Mouse (Mus musculus) heart, postnatal 36 days (tissue): ENCODE data around the gene Srcap. TPM values are rescaled to one million over a fixed set of nuclear protein-coding genes. Genes with fewer than 3 reads are reported as not detected.

Experiments
- DNase-seq, 2 experiments: peaks; one replicate each; pipeline ENCODE4 v3.0.0; 2021 to 2022
- intact Hi-C: fragments of 180-260 bp; cut with DNase I; formaldehyde crosslinking; loops from one replicate; pipeline ENCODE4 v1.15.1; 2025
- total RNA-seq, 2 experiments: library from RNA; stranded (reverse); gene quantifications; 2 replicates each; pipeline ENCODE4 v1.2.3; 2021

Srcap gene
- total RNA-seq, 2 experiments from 2014 or later, result 52.1 to 58.8 TPM

DNA sequence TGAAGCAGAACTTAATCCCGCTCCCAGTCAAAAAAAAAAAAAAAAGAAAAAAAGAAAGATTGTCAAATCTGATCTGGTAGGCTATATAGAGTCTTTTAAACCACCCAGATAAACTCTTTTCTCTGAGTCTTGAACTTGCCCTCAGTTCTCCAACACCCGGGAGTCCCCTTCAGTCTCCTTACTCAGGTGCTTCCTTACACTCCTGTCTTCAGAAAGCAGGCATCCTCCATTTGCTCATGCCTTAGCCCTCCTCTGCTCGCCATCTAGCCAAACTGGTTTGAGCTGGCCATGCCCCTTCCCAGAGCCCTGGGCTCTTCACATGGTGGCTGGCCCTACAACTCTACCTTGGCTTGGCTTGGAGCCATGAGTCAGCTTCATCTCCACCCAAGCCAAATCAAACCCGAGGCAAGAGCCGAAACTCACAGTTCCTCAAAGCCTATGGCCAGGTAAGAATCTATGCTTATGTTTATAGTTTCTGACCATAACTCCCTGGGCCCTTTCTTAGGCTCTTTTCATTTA is 49.6 kb downstream of the Srcap start, which contains the start of gene Tmem265:
Gene Tmem265, plus strand, starts transcription at position 51 of the 519 bp plus-strand sequence.
- intact Hi-C loops, result no loop called here
- no peak for DNase-seq

DNA sequence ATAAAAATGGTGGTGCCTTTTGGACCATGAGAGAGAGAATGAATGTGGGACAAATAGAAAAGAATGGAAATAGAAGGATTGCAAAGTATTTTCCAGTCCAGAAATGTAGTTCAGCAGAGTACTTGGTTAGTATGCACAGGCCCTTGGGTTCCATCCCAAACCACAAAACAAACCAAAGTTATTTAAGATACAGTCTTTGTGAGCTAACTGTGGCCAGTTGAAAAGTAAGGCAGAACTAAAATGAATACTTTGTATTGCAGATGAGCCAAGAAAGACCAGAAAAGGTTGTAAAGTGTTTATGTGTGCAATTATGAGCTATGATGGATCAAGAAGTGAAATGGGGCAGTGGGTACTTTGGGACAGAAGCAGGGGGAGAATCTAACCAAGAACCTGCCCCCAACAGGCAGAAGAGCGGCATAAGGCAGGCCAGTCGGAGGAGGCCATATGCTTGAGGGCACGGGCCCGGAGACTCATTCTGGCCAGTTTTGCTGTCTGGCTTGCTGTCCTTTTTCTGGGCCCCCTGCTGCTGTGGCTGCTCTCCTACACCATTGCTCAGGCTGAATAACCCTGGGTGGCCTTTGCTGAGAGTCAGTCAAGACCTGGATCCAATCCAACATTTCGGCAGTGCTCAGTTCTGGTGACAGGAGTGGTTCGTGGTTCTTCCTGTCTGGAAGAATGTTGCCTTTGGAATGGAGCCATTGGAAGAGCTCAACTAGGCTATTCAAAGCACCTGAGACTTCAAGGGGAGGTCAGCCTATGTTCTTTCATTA is 52.8 kb downstream of the Srcap start:
- no peak for DNase-seq
- intact Hi-C loops, result no loop called here

DNA sequence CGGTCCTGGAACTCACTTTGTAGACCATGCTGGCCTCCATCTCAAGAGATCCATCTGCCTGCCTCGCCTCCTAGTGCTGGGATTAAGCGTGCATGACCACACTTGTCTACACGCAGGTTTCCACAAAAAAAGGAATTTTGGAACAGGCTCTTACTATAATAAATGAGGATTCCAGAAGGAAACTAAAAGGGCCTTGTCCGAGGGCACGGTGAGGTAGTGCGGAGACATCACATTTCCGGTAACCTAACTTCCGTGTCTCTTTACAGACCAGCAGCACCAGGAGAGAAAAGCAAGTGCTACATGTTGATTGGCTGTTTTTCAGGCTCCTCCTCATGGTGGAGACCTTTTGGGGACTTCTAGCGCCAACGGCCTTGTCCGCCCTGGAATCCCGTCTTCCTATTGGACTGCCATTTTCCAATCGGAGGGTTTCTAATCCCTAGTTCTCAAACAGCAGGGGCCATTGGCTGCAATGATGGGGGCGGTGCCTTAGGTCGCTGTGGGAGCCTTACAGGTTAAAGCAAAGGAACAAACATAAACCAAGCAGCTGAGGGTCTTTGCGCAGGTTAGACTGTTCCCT is 61.2 kb downstream of the Srcap start, which contains the start of gene Phkg2:
Gene Phkg2, plus strand, starts transcription at position 446 of the 577 bp plus-strand sequence.
- peak; percentile 83 to 87 for DNase-seq
- intact Hi-C loops, result no loop called here

DNA sequence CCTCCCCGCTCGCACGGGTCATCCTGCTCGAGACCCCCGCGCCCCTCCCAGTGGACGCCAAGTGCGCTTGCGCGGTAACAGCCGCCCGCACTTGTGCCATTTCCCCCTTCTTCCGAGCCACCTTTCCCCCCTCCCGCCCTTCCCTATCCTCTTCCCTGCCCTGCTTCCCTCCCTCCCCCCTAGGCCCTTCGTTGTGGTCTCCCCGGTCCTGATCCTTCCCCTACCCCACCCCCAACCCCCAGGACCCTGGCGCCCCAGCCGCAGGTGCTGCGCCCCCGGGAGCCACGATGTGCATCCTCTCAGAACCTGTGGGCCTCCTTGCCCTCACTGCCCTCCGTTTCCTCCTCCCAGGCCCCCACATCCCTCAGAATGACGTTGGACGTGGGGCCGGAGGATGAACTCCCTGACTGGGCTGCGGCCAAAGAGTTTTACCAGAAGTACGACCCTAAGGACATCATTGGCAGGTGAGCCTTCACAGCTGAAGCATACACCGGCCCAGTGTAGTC is 61.8 kb downstream of the Srcap start:
- peak in 1 of 2 experiments; percentile 33 for DNase-seq
- intact Hi-C loops, result no loop called here

DNA sequence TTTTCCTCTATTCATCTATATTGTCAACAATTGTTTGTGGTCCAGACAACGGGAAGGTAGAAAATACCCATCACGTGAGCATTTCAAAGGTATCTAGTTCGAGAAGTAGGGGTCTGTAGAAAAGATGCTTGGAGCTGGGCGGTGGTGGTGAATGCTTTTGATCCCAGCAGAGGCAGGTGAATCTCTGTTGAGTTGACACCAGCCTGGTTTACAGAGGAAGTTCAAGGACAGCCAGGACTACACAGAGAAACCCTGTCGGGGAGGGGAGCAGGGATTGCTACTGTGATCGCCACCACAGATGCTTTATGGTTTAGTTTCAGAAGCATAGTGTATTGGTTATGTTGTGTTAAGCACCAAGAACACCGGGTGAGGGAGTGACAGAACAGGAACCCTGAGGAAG is 62.3 kb downstream of the Srcap start:
- no peak for DNase-seq
- intact Hi-C loops, result no loop called here

DNA sequence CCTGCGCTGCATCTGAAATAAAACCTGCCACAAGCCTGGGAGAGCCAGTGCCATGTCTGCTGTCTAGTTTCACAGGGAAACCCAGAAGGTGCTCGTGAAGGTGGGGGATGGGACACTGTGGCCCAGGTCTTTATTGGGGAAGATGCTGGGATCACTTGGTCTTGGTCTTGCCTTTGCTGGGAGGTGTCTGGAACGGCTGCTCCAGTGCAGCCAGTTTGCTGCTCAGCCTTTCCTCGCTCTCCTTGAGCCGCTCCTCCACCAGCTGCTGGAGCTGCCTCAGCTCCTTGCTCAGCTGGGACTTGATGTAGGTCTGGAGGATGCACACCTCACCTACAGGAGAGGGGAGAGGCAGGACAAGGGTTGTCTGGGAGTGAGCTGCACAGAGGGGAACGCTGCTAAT is 71.5 kb downstream of the Srcap start:
- no peak for DNase-seq
- intact Hi-C loops, result no loop called here

DNA sequence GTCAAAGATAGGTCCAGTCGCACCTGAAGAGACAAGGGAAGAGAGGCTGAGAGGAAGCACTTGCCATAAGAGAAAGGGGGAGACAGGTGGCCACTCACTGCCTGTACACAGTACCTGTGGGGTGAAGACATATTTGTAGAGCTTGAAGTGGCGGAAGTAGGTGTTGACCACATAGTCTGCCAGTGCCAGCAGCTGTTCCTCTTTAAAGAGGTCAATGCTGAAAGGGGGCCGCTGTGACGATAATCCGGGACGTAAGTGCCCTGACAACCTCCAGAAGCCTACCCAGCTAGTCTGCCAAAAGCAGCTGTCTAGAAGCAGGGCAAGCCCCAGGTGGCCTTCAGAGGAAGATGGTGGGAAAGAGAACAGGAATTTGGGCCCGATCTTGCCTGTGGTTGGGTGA is 73.2 kb downstream of the Srcap start:
- intact Hi-C loops, result loop anchor here (5.0 kb wide), 1 partner anchor 182 kb away; the partner anchor contains the start of gene Orai3
- DNase-seq, result no peak

DNA sequence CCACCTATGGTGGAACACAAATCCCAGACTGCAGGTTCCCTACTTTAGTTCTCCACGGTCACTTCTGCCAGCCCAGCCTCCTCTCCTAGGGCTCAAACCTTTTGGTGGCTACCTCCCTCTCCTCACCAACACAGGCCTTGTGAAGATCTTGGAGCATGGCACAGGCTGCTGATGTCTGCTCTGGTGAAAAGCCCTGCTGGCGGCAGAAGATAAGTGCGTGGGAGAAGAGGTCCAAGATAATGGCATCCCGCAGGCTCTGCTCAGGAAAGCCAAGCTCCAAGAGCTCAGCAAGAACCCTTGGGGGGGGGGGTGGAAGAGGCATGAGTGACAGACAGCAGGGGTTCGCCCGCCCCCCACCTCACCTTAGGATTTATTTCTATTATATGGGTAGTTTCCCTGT is 74.4 kb downstream of the Srcap start:
- intact Hi-C loops, result loop anchor here (5.0 kb wide), 1 partner anchor 181 kb away; the partner anchor contains the start of gene Orai3
- DNase-seq, result no peak

DNA sequence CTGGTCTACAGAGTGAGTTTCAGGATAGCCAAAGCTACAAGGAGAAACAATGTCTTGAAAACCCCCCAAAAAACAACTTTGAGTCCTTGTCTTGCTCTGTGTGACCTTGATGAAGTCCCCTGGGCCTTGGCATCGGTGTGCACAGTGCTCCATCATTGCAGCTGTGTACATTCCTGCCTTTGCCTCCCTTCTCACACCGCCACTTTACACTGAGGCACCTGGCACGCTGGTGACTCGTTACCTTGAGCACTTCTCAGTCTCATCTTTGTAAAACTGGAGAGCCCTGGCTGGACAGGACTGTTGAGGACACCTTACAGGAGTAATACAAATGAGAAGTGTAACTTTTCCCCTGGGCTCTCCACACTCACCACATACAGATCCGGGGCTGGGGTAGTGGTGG is 75.4 kb downstream of the Srcap start:
- intact Hi-C loops, result loop anchor here (5.0 kb wide), 1 partner anchor 180 kb away; the partner anchor contains the start of gene Orai3
- no peak for DNase-seq

DNA sequence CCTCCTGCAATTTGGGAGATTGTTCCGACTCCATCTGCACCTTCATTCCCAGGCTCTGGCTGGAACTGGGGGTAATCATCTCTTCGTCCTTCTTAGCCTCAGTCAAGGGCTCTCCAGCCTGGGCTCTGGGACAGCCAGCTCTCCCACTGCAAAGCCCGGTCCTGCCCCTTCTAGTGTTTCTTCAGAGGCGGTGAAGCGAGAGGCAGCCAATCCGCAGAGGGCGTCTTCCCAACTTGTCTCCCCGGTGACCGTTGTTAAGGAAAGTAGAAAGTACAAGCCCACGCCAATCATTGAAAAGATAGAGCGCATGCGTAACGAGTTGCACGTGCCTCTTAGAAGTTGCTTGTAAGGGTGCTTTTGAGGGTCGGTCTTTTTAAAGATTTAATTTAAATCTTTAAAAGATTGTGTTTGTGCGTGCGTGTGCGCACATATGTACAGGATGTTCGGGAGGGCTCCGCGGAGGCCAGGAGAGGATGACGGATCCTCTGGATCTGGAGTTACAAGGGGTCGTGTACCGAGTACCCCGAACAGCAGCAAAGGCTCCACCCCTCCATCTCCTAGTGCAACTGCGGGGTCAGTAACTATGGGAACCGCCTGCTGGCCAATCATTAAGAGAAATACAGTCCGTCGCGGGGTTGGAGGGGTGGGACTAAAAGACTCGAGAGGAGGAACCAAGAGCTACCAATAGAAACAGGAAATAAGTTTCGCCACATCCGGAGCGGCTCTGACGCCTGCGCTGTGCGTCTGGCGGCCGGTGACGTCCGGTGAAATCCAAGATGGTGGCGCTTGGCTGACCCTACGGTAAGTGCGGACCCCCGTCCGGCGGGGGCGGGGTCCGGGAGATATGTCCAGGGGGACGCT is 76.5 kb downstream of the Srcap start, which contains the start of the genes Ccdc189 and Rnf40:
Gene Ccdc189, minus strand, starts transcription at position 585 of the 861 bp plus-strand sequence.
Gene Rnf40, plus strand, starts transcription at position 757 of the 861 bp plus-strand sequence.
- peak; percentile 87 to 91 for DNase-seq
- intact Hi-C loops, result loop anchor here (5.0 kb wide), 1 partner anchor 179 kb away; the partner anchor contains the start of gene Orai3

DNA sequence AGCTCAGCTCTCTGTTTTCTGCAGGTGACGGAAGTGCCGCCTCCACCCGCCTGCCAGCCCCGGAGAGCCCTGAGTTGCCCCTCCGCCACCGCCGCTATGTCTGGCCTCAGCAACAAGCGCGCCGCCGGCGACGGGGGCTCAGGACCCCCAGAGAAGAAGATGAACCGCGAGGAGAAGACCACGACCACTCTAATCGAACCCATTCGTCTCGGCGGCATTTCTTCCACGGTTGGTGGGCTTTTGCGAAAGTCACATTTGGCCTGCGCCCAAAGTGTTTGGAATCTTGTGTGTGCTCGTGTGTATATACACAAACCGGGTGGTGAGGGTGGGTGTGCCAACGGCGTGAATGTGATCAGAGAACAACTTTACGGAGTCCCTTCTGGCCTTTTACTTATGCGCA is 77.1 kb downstream of the Srcap start:
- DNase-seq, result no peak

DNA sequence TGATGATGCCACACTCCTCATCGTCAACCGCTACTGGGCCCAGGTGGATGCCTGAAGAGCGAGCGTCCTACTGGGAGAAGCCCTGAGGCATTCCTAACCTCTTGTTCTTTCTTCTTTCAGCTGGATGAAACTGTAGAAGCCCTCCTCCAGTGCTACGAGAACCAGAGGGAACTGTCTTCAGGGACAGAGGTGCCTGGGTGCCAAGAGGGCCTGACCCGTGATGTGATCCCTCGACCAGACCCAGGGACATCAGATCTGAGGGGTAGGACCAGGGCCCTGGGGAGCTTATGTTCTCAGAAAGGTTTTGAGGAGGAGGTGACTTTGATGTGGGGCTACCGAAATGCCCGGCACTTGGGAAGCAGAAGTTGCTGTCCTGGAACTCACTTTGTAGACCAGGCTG is 77.9 kb downstream of the Srcap start:
- intact Hi-C loops, result loop anchor here (5.0 kb wide), 1 partner anchor 178 kb away; the partner anchor contains the start of gene Orai3
- DNase-seq, result no peak

More for the DNA sequence above, 77.1 kb downstream of the Srcap start:
- intact Hi-C loops, result loop anchor here (5.0 kb wide), 1 partner anchor 178 kb away; the partner anchor contains the start of gene Orai3

DNA sequence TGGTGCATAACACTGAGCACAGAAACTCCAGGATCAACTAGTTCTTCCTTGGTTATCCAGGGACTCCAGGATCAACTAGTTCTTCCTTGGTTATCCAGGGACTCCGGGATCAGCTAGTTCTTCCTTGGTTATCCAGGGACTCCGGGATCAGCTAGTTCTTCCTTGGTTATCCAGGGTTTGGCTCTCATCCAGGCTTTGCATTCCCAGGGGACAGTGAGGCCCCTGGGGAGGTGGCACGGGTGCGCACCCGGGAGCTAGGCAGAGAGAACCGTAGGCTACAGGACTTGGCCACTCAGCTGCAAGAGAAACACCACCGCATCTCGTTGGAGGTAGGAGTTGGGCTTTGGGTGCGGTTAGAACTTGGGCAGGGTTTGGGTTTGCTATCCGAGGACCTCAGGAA is 79.3 kb downstream of the Srcap start:
- no peak for DNase-seq
- intact Hi-C loops, result no loop called here

DNA sequence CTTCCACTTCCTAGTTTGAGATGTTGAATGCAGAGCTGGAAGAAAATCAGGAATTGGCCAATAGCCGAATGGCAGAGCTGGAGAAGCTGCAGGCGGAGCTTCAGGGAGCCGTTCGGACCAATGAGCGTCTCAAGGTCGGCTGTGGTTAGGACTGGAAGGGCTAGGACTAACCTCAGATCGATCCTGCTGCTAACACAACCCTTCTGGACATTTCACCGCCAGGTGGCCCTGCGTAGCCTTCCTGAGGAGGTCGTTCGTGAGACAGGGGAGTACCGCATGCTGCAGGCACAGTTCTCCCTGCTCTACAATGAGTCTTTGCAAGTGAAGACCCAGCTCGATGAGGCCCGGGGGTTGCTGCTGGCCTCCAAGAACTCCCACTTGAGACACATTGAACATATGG is 80.8 kb downstream of the Srcap start:
- DNase-seq, result no peak
- intact Hi-C loops, result no loop called here

DNA sequence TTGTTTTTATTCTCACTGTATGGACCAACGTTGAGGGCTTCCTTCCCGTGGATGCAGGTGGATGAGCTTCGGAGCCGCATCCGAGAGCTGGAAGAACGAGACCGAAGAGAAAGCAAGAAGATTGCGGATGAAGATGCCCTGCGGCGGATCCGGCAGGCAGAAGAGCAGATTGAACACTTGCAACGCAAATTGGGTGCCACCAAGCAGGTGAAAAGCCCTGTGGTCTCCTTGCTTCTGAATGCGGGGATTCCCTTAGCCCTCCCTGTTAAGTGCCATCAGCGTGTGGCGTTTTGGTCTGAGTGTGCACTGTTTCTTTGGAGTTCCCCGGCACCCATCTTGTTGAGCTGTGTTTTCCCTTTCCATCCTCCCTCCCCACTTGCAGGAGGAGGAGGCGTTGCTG is 85.0 kb downstream of the Srcap start:
- intact Hi-C loops, result no loop called here
- no peak for DNase-seq

DNA sequence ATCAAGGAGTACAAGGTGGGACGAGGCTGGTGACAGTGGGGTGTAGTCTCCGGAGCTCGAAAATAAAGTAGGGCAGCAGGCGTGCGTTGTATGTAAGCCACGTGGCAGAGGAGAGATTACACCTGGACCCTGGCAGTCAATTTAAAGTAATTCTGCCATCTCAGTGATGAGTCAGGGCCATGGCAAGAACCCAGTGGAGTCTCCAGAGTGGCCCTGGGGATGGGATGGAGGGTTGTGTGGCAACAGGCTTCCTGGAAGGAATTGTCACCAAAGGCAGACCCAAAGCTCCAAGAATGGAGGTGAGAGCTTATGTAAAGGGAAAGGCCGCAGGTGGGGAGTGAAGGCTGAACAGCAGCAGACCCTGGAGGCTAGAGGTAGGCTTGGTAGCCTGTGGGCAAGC is 88.8 kb downstream of the Srcap start:
- DNase-seq, result no peak
- intact Hi-C loops, result no loop called here

DNA sequence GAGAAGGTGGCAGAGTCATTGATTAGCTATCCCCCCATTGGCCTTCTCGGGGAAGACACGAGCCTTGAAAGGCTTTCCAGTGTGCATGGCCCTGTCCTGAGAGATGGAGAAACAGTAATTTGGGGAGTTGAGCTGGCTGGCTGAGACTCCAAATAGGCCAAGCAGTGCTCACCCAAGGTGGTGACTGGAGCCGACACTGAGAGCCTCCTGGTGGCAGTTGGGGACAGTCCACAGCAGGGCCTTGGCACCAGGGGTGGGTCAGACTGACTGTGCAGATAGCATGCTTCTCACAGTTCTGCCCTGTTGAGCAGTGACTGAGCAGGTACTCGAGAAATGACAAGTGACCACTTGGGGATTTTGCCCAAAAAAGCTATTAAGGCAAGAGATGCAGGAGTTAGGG is 90.0 kb downstream of the Srcap start:
- intact Hi-C loops, result no loop called here
- no peak for DNase-seq

DNA sequence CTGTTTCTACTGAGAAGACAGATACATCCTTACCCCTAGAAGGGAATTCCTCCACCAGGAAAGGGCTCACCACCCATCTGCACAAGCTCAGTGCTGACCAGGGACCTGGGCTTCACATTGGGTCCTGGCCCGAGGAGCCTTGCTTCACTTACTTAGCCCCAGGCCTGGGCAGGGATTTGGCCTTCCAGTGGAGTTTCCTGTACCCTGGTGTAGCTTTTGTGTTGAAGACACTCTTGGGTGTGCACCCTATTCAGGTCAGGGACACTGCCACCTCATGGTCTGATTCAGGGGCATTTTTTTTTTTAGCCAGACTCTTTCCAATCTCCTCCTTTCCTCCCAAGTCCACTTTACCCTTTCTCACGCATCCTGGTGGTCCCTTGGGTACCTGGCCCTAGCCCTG is 91.1 kb downstream of the Srcap start:
- intact Hi-C loops, result no loop called here
- DNase-seq, result no peak

DNA sequence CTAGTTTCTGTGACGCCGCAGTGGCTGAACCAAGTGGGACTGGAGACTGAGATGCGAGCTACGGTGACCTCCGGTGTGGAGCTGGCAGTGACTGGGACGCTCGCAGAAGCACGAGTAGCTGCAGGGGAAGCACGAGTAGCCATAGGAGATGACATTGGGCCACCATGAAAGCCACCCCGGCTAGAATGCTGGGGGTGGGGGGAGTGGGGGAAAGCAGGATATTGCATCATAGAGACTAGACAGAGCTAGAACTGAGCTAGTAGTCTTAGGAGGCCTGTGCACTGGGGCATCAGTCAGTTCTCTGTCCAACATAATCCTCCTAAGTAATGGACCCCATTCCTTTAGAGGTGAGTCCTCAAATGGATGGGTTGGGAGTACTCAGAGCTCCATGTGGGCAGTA is 92.5 kb downstream of the Srcap start:
- intact Hi-C loops, result no loop called here
- DNase-seq, result no peak

DNA sequence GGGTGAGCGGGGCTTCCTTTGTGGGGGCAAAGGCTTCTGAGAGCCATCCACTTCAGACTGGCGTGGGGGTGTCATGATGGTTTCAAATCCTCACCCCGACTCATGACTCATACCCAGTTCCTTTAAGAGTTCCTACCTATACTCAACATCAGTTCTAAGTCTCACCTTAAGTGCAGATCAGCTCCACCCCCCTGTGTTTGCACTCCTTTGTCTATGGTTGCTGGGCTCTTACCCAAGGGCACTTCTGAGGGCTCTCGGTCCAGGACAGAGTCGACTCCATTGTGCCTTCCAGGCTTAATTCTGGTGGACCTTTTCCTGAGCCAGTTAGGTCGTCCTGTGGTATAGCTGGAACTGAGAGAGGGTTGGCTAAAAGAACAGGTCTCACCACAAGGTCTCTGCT is 95.4 kb downstream of the Srcap start:
- intact Hi-C loops, result no loop called here
- no peak for DNase-seq
